Mouse (Mus musculus): ENCODE results near the gene Trim13. TPM values are rescaled to one million over a fixed set of nuclear protein-coding genes. Genes with fewer than 3 reads are reported as not detected.
"Not testable (repeated sequence)": the region's sequence is repeated elsewhere in the genome, so short reads cannot be mapped to it uniquely, and the experiment has no call there.

Gene Trim13
- polyA plus RNA-seq, 1 experiment from 2014 or later: 41.7 TPM

- Histone ChIP-seq H3K27ac (replicated peaks) (no peak overlapping the region), H3K4me1 (replicated peaks) (no peaks in the 10 kb centered on the region), H3K4me3 (no peak overlapping the region), H3K27me3 (no peaks in the 10 kb centered on the region), H3K9me3 (no peaks in the 10 kb centered on the region), H3K4me2 (no peak overlapping the region), H3K36me3 (no peaks in the 10 kb centered on the region), H3K9ac (no peak overlapping the region)
- ATAC-seq (ENCODE audit: low FRiP score, low read depth): no peak
- 89% methylated on average over 4 of the region's 4 CpGs for WGBS
These were observed 8.6 kb upstream of the Trim13 start for GRCm38 (mm10) chr14:61589288-61590065.

DNA sequence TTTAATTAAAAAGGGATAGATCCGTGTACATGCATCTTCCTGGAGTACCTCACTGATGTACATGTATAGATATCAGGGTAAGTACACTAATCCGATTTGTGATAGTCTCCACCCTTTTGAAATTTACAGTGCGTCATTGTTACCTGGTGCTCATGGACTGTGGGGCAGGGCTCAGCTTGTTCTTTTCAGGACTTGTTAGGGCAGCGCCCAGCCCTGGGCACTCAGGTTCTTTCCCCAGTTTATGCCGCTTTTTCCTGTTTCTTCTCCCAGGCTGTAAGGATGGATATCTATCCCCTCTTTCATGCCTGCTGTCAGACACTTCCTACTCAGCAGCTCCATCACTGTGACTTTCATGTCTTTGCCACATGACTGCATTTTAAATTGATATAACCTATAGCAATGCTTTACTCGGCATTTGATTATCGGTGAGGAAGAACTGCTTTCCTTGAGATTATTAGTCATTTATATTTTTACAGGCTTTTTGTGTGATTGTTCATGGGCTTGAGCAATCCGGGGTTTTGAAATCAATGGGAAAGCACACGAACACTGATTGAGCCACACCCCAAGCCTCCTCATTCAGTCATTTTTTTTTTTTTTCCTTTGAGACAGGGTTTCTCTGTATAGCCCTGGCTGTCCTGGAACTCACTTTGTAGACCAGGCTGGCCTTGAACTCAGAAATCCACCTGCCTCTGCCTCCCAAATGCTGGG is 1.2 kb upstream of the Trim13 start:
- no peak overlapping the region for H3K27ac ChIP-seq (replicated peaks)
- WGBS: 89% methylated on average over 9 of the region's 9 CpGs
- no peak overlapping the region for H3K4me2 ChIP-seq
- ATAC-seq (ENCODE audit: low FRiP score, low read depth): no peak
- H3K36me3 ChIP-seq: no peaks in the 10 kb centered on the region
- no peaks in the 10 kb centered on the region for H3K27me3 ChIP-seq
- no peak overlapping the region for H3K4me3 ChIP-seq
- peaks cover 19% of the 10 kb centered on the region for H3K4me1 ChIP-seq (replicated peaks)
- no peaks in the 10 kb centered on the region for H3K9me3 ChIP-seq
- H3K9ac ChIP-seq: no peak overlapping the region

DNA sequence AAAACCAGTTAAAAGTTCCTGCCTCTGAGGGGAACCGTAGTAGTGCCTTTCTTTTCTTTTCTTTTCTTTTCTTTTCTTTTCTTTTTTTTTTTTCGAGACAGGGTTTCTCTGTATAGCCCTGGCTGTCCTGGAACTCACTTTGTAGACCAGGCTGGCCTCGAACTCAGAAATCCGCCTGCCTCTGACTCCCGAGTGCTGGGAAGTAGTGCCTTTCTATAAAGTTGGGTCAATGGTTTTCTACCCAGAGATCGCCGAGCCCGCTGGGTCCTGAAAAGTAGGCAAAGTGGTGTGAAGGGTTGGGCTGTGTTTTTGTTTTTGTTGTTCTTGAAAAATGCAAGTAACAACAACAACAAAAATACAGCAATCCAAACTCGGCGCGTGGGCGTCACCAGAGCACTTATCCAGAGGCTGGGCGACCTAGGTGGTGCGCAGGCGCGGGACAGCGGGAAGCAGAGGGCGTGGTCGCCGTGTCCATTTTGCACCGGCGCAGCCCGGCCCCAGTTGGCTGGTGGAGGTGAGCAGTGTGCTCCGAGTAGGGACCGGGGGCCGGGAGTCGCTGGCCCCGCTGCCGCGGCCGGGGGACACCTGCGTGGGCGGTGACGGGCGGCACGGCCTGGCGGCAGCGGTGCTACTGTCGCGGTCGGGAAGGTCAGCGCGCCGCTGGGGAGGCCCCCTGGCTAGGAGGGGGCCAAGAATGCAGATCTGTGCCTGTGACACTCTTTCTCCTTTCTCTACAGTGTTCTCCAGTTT is 1.2 kb downstream of the Trim13 start:
- 4% methylated on average over 44 of the region's 44 CpGs for WGBS
- peak overlapping the region; percentile 56 for H3K4me2 ChIP-seq
- no peaks in the 10 kb centered on the region for H3K9me3 ChIP-seq
- peak overlapping the region; percentile 93 for H3K9ac ChIP-seq
- no peaks in the 10 kb centered on the region for H3K27me3 ChIP-seq
- H3K4me1 ChIP-seq (replicated peaks): peaks cover 23% of the 10 kb centered on the region
- H3K36me3 ChIP-seq: peaks cover 8% of the 10 kb centered on the region
- H3K27ac ChIP-seq (replicated peaks): peak overlapping the region; percentile 88
- ATAC-seq (ENCODE audit: low FRiP score, low read depth): peak; percentile 97
- peak overlapping the region; percentile 96 for H3K4me3 ChIP-seq

DNA sequence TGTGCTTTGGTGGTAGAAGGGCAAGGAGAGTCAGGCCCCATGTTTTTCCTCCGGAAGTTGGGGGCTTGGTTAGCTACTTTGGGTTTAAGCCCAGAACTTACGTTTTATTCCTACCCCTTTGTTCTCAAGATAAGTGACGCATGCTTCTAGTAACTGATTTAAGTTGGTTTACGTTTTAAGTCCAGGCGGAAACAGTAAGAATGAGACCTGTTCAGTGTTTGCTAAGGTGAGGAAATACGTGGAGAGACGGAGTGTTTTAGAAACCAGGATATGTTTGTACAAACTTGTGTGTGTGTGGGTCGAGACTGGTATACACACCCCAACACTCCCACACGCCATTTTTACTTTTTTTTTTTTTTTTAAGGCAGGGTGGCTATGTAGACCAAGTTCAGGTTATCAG is 3.3 kb downstream of the Trim13 start:
- H3K36me3 ChIP-seq: peaks cover 28% of the 10 kb centered on the region
- H3K27ac ChIP-seq (replicated peaks): no peak overlapping the region
- ATAC-seq (ENCODE audit: low FRiP score, low read depth): no peak
- 91% methylated on average over 9 of the region's 9 CpGs for WGBS
- H3K9me3 ChIP-seq: no peaks in the 10 kb centered on the region
- H3K4me2 ChIP-seq: peak overlapping the region; percentile 56
- no peaks in the 10 kb centered on the region for H3K27me3 ChIP-seq
- peaks cover 23% of the 10 kb centered on the region for H3K4me1 ChIP-seq (replicated peaks)
- H3K4me3 ChIP-seq: 0 out of 2 replicates have a peak overlapping the region, but pooled peaks have one; percentile 96
- H3K9ac ChIP-seq: no peak overlapping the region

- Histone ChIP-seq H3K9ac (no peak overlapping the region), H3K36me3 (peaks cover 43% of the 10 kb centered on the region), H3K27me3 (no peaks in the 10 kb centered on the region), H3K4me1 (replicated peaks) (peaks cover 23% of the 10 kb centered on the region), H3K4me3 (no peak overlapping the region), H3K27ac (replicated peaks) (no peak overlapping the region), H3K9me3 (no peaks in the 10 kb centered on the region), H3K4me2 (no peak overlapping the region)
- WGBS: 58% methylated on average over 8 of the region's 8 CpGs
- no peak for ATAC-seq (ENCODE audit: low FRiP score, low read depth)
These were observed 5.2 kb downstream of the Trim13 start for GRCm38 (mm10) chr14:61603069-61603755.

DNA sequence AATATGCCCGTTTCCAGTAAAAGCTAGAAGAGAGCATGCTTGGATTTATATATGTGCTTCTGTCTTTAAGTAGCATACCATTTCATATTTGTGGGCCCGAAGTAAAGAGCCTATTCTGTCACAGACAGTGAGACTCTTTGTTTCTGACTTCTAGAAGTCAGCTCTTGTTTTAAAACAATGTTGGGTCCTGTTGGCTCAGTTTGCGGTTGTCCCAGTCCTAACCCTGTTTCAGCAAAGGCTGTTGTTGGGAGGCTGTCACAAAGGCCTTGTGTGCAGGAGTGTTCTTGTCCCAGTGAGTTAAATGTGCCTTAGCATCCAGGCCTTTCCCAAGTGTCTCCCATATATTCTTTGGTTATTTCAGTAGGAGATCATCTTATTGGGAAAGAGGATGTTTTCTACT is 6.0 kb downstream of the Trim13 start:
- no peak for ATAC-seq (ENCODE audit: low FRiP score, low read depth)
- Histone ChIP-seq H3K4me1 (replicated peaks) (peaks cover 23% of the 10 kb centered on the region), H3K9me3 (no peaks in the 10 kb centered on the region), H3K27me3 (no peaks in the 10 kb centered on the region), H3K9ac (no peak overlapping the region), H3K36me3 (peaks cover 45% of the 10 kb centered on the region), H3K27ac (replicated peaks) (no peak overlapping the region), H3K4me2 (no peak overlapping the region), H3K4me3 (no peak overlapping the region)
- 89% methylated on average over 3 of the region's 3 CpGs for WGBS

DNA sequence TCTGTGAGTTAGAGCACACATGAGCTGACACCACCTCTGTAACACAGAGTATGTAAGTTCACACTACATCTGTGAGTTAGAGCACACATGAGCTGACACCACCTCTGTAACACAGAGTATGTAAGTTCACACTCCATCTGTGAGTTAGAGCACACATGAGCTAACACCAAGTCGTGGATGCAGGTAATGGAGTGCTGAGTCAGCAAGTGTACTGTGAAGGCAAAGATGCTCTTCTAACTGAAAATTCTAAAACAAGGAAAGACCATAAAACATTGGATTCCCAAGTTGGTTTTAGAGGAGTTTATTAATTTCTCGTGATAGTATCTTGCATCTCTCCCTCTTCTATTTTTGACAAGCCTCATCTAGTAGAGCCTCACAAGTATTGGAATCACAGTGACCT is 8.0 kb downstream of the Trim13 start:
- not testable (repeated sequence) for ATAC-seq (ENCODE audit: low FRiP score, low read depth); H3K9me3 ChIP-seq
- peaks cover 13% of the 10 kb centered on the region for H3K4me1 ChIP-seq (replicated peaks)

GRCm38 (mm10) chr14:61607157-61607556 is 9.1 kb downstream of the Trim13 start, which contains the start of gene Kcnrg:
Kcnrg (plus strand) TSS chr14:61607457.
- Histone ChIP-seq H3K9me3 (no peaks in the 10 kb centered on the region), H3K27me3 (no peaks in the 10 kb centered on the region), H3K9ac (no peak within 1 kb of the TSS), H3K4me3 (no peak within 1 kb of the TSS), H3K4me1 (replicated peaks) (0 out of 2 replicates have a peak, but pooled peaks cover 3% of the 10 kb centered on the region), H3K4me2 (no peak within 1 kb of the TSS), H3K27ac (replicated peaks) (no peak within 1 kb of the TSS), H3K36me3 (peaks cover 50% of the 10 kb centered on the region)
- 90% methylated on average over 3 of the region's 3 CpGs for WGBS
- no peak for ATAC-seq (ENCODE audit: low FRiP score, low read depth)

More for the DNA sequence above, 8.0 kb downstream of the Trim13 start:
- H3K27me3 ChIP-seq; H3K9ac ChIP-seq; H3K4me2 ChIP-seq; H3K4me3 ChIP-seq; H3K27ac ChIP-seq (replicated peaks): not testable (repeated sequence)
- WGBS: 87% methylated on average over 2 of the region's 2 CpGs
- peaks cover 49% of the 10 kb centered on the region for H3K36me3 ChIP-seq

DNA sequence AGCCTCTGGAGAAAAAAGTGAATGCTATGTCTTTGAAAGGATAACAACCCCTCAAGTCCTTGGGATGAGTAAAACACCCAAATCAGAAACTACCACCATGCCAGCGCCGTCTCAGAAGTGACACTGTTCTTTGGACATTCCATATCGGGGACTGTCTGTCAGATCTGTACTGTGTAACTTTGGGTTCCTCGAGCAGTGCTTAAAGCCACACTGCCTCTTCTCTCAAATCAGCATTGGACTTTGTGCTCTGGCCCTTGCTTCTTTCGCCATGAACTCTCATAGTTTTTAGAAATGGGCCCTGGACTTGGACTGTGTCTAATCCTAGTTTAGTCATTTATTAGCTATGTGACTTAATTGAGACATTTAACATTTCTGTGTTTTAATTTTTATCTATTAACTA is 13.7 kb downstream of the Trim13 start:
- no peak overlapping the region for H3K4me3 ChIP-seq
- ATAC-seq (ENCODE audit: low FRiP score, low read depth): no peak
- H3K9ac ChIP-seq: no peak overlapping the region
- H3K36me3 ChIP-seq: peaks cover 27% of the 10 kb centered on the region
- WGBS: 86% methylated on average over 5 of the region's 5 CpGs
- no peaks in the 10 kb centered on the region for H3K9me3 ChIP-seq
- no peak overlapping the region for H3K27ac ChIP-seq (replicated peaks)
- H3K4me1 ChIP-seq (replicated peaks): no peaks in the 10 kb centered on the region
- no peak overlapping the region for H3K4me2 ChIP-seq
- H3K27me3 ChIP-seq: no peaks in the 10 kb centered on the region

DNA sequence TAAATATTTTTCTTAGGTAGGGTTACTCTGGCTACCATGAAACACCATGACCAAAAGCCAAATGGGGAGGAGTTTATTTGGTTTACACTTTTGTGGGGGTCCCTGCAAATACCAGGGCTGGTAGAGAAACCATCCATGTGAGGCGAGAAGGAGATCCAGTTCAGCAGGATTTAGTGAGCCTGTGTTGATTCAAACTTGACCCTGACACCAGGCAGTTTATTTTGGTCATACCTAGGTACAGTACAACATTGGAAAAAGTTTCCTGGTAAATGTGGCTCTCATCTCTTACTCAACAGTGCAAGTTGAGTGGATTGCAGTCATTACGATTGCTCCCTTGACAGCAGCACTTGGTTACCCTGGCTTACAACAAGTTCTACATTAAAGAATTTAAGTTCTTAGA is 15.3 kb downstream of the Trim13 start:
- Histone ChIP-seq H3K27ac (replicated peaks) (no peak overlapping the region), H3K36me3 (peaks cover 16% of the 10 kb centered on the region; the same call in 1 of the 2 replicates), H3K4me2 (no peak overlapping the region), H3K4me1 (replicated peaks) (no peaks in the 10 kb centered on the region), H3K27me3 (no peaks in the 10 kb centered on the region), H3K4me3 (no peak overlapping the region), H3K9me3 (no peaks in the 10 kb centered on the region), H3K9ac (no peak overlapping the region)
- 96% methylated on average over 2 of the region's 2 CpGs for WGBS
- ATAC-seq (ENCODE audit: low FRiP score, low read depth): no peak

- H3K4me3 ChIP-seq: no peak overlapping the region
- no peak overlapping the region for H3K27ac ChIP-seq (replicated peaks)
- no peaks in the 10 kb centered on the region for H3K9me3 ChIP-seq
- 95% methylated on average over 2 of the region's 2 CpGs for WGBS
- no peaks in the 10 kb centered on the region for H3K27me3 ChIP-seq
- no peak for ATAC-seq (ENCODE audit: low FRiP score, low read depth)
- H3K4me1 ChIP-seq (replicated peaks): no peaks in the 10 kb centered on the region
- H3K9ac ChIP-seq: no peak overlapping the region
- no peaks in the 10 kb centered on the region for H3K36me3 ChIP-seq
- H3K4me2 ChIP-seq: no peak overlapping the region
These were observed 22.3 kb downstream of the Trim13 start for GRCm38 (mm10) chr14:61620371-61620770.

All from hindbrain, embryonic 15.5 days (tissue).